Mouse (Mus musculus) bone marrow macrophage, adult 2 months (primary cell): Measurements from ENCODE around the gene Pde6g.

ENCODE experiments used
- CTCF ChIP-seq: IDR thresholded peaks from 2 replicates; pipeline ENCODE4 v1.5.1; 2012; ENCODE audit warnings: low read depth, mild to moderate bottlenecking, low read length, moderate library complexity
- POLR2A ChIP-seq: IDR thresholded peaks from 2 replicates; pipeline ENCODE4 v1.6.1; 2012; ENCODE audit warnings: mild to moderate bottlenecking, low read depth, low read length, borderline replicate concordance

GRCm38 (mm10) chr11:120501701-120502100 is 48.4 kb upstream of the Pde6g start:
- TF ChIP-seq CTCF (no peak), POLR2A (no peak)
